Mouse (Mus musculus): Measurements from ENCODE around the gene Capns1. TPM values are rescaled to one million over a fixed set of nuclear protein-coding genes. Genes with fewer than 3 reads are reported as not detected.

Capns1 gene
- total and polyA plus RNA-seq, 3 experiments: 31.7 to 354 TPM; not detected in 1

GRCm38 (mm10) chr7:30234276-30234858, 35.8 kb upstream of the Capns1 start (continued):
- no peak for TF ChIP-seq RAD21 (IDR thresholded peaks at IDR 0.05; ENCODE audit: low read depth, low read length)
- no peak for TF ChIP-seq CHD2 (IDR thresholded peaks at IDR 0.05; ENCODE audit: low read length)
- no peak for TF ChIP-seq SMC3 (IDR thresholded peaks at IDR 0.05; ENCODE audit: low read depth, low read length)

DNA sequence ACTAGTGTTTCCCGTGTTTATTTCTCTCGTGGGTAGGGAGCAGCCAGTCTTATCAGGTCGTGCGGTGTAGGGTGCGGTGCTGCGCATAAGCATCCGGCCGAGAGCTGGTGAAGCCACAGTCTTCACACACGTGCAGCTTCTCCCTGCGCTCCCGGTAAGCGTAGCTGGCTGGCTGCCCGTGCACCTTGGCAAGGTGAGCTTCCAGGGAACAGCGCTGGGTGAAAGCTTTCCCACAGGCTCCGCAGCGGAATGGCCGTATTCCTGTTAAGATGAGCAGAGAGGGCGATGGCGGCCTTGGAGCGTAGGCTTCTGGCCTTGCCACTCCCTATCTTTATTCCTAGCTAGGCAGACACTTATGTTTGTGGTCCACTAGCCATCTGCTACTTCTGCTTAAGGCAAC, 34.8 kb upstream of the Capns1 start:
- Histone ChIP-seq H3K27ac (ENCODE audit: control insufficient read depth, low read depth, low read length) (no peak overlapping the region), H3K27me3 (ENCODE audit: control insufficient read depth in 1 of 2, insufficient read depth in 2 of 2, low read length in 2 of 2) (no peaks in the 10 kb centered on the region), H3K4me3 (ENCODE audit: control insufficient read depth in 1 of 2, insufficient read depth in 1 of 2, low read depth in 2 of 2, low read length in 2 of 2) (no peak overlapping the region), H3K36me3 (ENCODE audit: control insufficient read depth in 1 of 2, insufficient read depth in 2 of 2, low read length in 2 of 2) (no peaks in the 10 kb centered on the region), H3K79me2 (ENCODE audit: control insufficient read depth, insufficient read depth, low read length, poor library complexity) (peaks cover 7% of the 10 kb centered on the region), H3K4me1 (ENCODE audit: control insufficient read depth in 1 of 2, insufficient read depth in 2 of 2, low read length in 2 of 2) (peaks cover 0 to 9% of the 10 kb centered on the region in 2 experiments; a peak in 1 of 4 replicates), H3K9ac (ENCODE audit: control insufficient read depth, low read depth, low read length, poor library complexity, severe bottlenecking) (no peak overlapping the region), H3K9me3 (replicated peaks; ENCODE audit: insufficient read depth, low read length) (no peaks in the 10 kb centered on the region)
- TF ChIP-seq CTCF (IDR thresholded peaks at IDR 0.05 in 2 of 3, conservative IDR thresholded peaks at IDR 0.05 in 1 of 3; ENCODE audit: control insufficient read depth in 1 of 3, insufficient read depth in 1 of 3, low read depth in 2 of 3, low read length in 3 of 3, poor library complexity in 1 of 3, severe bottlenecking in 1 of 3) (no peak), KAT2A (conservative IDR thresholded peaks at IDR 0.05; ENCODE audit: low read depth, low read length) (no peak), ETS1 (IDR thresholded peaks at IDR 0.05; ENCODE audit: low read depth, low read length) (no peak), ZC3H11A (IDR thresholded peaks at IDR 0.05; ENCODE audit: low read depth, low read length) (no peak), UBTF (IDR thresholded peaks at IDR 0.05; ENCODE audit: borderline replicate concordance, insufficient read depth, low read depth, low read length) (no peak), POLR2AphosphoS2 (IDR thresholded peaks at IDR 0.05; ENCODE audit: low read length) (no peak), MYB (IDR thresholded peaks at IDR 0.05; ENCODE audit: low read depth, low read length) (no peak), CHD2 (IDR thresholded peaks at IDR 0.05; ENCODE audit: low read length) (no peak), POLR2A (IDR thresholded peaks at IDR 0.05; ENCODE audit: control insufficient read depth in 1 of 2, insufficient read depth in 1 of 2, low read depth in 1 of 2, low read length in 2 of 2, poor library complexity in 1 of 2) (no peak), TCF12 (IDR thresholded peaks at IDR 0.05; ENCODE audit: low read depth, low read length) (no peak), MXI1 (IDR thresholded peaks at IDR 0.05; ENCODE audit: low read depth, low read length) (no peak), EP300 (IDR thresholded peaks at IDR 0.05; ENCODE audit: low read depth in 1 of 2, low read length in 2 of 2) (no peak), SMC3 (IDR thresholded peaks at IDR 0.05; ENCODE audit: low read depth, low read length) (no peak), BHLHE40 (IDR thresholded peaks at IDR 0.05; ENCODE audit: borderline replicate concordance, low read depth, low read length) (no peak), MAZ (IDR thresholded peaks at IDR 0.05; ENCODE audit: low read depth, low read length) (no peak), USF1 (IDR thresholded peaks at IDR 0.05; ENCODE audit: low read depth, low read length) (no peak), MAX (IDR thresholded peaks at IDR 0.05; ENCODE audit: low read length) (no peak), POLR2AphosphoS5 (IDR thresholded peaks at IDR 0.05; ENCODE audit: borderline replicate concordance, low read depth, low read length) (no peak)
- no peak for DNase-seq (ENCODE audit: low read depth, low spot score)
